Mouse (Mus musculus) bone marrow macrophage, adult 2 months (primary cell): ENCODE measurements around the gene Rinl.

ENCODE experiments used
- CTCF ChIP-seq: IDR thresholded peaks from 2 replicates; pipeline ENCODE4 v1.5.1; 2012; ENCODE audit warnings: low read depth, mild to moderate bottlenecking, low read length, moderate library complexity
- POLR2A ChIP-seq: IDR thresholded peaks from 2 replicates; pipeline ENCODE4 v1.6.1; 2012; ENCODE audit warnings: mild to moderate bottlenecking, low read depth, low read length, borderline replicate concordance

GRCm38 (mm10) chr7:28818861-28819452 lies 30.2 kb downstream of the Rinl start:
- TF ChIP-seq POLR2A (no peak), CTCF (no peak)
